Mouse (Mus musculus) bone marrow macrophage, adult 2 months (primary cell): ENCODE data around the gene Iqcf5. TPM values are rescaled to one million over a fixed set of nuclear protein-coding genes. Genes with fewer than 3 reads are reported as not detected.
"Not testable (repeated sequence)": the region's sequence is repeated elsewhere in the genome, so short reads cannot be mapped to it uniquely, and the experiment has no call there.

Experiments
- H3K27ac ChIP-seq: 2 replicates; pipeline ENCODE4 v1.5.1; 2012; ENCODE audit warnings: low read depth, low read length; ENCODE audit not compliant: insufficient read depth
- H3K4me1 ChIP-seq: 2 replicates; pipeline ENCODE4 v1.6.1; 2012; ENCODE audit warnings: low read length; ENCODE audit not compliant: control insufficient read depth, insufficient read depth
- H3K4me3 ChIP-seq: 2 replicates; pipeline ENCODE4 v1.5.1; 2012; ENCODE audit warnings: mild to moderate bottlenecking, low read length, moderate library complexity; ENCODE audit not compliant: insufficient read depth
- CTCF ChIP-seq: IDR thresholded peaks from 2 replicates; pipeline ENCODE4 v1.5.1; 2012; ENCODE audit warnings: low read depth, mild to moderate bottlenecking, low read length, moderate library complexity
- POLR2A ChIP-seq: IDR thresholded peaks from 2 replicates; pipeline ENCODE4 v1.6.1; 2012; ENCODE audit warnings: mild to moderate bottlenecking, low read depth, low read length, borderline replicate concordance
- polyA plus RNA-seq: library from polyadenylated mRNA; stranded (reverse); fragments of >200 nt; gene quantifications from 2 replicates; pipeline ENCODE4 v1.2.4, GENCODE M21; 2012; ENCODE audit not compliant: missing spikeins, insufficient read depth, insufficient read length

Iqcf5 gene
- polyA plus RNA-seq, 1 experiment, result not detected

DNA sequence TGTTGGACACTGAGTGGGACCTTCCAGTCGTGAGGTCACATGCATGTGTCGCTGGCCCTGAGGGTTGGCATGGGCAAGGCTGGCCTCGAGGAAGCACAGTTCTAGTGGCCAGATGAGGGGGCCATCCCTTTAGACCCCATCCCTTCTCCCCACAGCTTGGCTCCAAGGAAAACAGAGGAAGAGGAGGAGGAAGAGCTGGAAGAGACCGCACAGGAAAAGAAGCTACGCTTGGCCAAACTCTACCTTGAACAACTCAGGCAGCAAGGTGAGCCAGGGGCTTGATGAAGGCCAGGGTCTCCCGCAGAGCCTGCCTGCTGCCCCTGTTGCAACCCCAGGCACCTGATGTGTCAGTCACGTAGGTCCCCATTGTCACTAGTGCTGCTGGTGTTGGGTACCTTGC lies 33.8 kb upstream of the Iqcf5 start:
- Histone ChIP-seq H3K27ac (no peak overlapping the region), H3K4me1 (0 out of 2 replicates have a peak, but pooled peaks cover 2% of the 10 kb centered on the region), H3K4me3 (no peak overlapping the region)
- TF ChIP-seq CTCF (no peak), POLR2A (no peak)

DNA sequence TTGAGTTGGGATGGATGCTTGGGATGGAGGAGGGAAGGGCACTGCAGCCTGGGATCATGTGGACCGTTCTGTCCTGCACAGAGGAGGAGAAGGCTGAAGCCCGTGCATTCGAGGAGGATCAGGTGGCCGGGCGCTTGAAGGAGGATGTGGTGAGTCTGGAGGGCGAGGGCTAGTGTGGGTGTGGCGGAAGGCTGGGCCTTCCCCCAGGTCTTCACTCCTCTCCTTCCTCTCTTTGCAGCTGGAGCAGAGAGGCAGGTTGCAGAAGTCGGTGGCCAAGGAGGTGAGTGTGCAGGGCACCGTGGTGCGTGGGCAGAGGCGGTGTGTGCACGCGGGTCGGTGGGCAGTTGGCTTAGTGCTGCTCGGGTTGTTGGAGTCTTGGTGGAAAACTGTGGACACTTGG lies 33.3 kb upstream of the Iqcf5 start:
- Histone ChIP-seq H3K27ac (no peak overlapping the region), H3K4me1 (0 out of 2 replicates have a peak, but pooled peaks cover 2% of the 10 kb centered on the region), H3K4me3 (no peak overlapping the region)
- TF ChIP-seq POLR2A (no peak), CTCF (no peak)

DNA sequence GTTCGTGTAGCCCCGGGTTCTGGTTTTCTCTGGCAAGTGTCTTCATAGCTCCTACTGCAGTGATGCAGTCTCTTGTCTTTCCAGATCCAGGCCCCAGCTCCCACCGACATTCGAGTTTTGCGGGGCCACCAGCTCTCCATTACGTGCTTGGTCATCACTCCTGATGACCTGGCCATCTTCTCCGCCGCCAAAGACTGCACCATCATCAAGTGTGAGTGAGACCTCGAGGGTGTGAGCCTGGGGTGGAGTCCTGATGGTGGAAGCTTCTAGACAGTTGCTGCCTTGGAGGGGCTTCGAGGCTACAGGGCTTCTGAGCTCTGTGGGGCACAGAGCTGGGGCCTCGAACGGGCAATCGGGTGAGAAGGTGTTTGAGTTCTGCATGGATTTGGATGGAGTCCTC lies 32.7 kb upstream of the Iqcf5 start:
- TF ChIP-seq CTCF, result no peak
- Histone ChIP-seq H3K4me1 (0 out of 2 replicates have a peak, but pooled peaks cover 2% of the 10 kb centered on the region), H3K27ac (no peak overlapping the region), H3K4me3 (no peak overlapping the region)

DNA sequence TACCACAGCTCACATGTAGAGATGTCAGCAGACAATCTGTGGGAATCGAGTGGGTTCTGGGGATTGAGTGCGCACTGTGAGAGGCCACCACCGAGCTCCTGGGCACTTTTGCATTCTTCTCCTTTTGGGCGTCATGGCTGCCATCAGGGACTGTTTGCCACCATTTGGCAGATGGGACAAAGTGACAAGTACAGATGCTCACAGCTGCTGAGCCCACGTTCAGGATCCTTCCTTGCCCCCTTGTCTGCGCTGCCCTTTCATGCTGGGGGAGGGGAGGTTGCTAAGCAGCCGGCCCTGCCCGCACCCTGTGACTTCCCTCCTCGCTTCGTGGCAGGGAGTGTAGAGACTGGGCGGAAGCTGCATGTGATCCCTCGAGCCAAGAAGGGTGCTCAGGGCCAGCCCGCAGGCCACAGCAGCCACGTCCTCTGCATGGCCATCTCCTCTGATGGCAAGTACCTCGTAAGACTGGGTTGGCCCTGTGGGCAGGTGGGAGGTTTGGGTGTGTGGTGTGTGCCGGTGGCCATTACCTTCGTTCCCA lies 31.7 kb upstream of the Iqcf5 start:
- TF ChIP-seq POLR2A (no peak), CTCF (no peak)
- Histone ChIP-seq H3K4me1 (0 out of 2 replicates have a peak, but pooled peaks cover 2% of the 10 kb centered on the region), H3K27ac (no peak overlapping the region), H3K4me3 (no peak overlapping the region)

DNA sequence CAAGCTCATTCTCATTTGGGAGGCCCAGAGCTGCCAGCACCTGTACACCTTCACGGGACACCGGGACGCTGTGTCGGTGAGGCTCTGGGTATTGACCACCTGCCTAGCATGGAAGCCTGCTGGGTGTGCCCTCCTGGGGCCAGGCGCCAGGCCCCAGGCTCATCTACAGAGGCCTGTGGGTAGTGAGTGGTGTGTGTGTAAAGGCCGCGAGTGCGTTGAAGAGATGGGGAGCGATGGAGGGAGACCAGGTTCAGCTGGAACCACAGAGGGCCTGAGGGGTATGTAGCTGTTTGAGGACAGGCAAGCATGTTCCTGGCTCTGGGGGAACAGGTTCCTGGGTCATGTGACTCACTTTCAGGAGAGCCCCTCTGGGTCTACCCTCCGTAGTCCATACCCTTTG lies 31.2 kb upstream of the Iqcf5 start:
- Histone ChIP-seq H3K4me1 (0 out of 2 replicates have a peak, but pooled peaks cover 2% of the 10 kb centered on the region), H3K4me3 (no peak overlapping the region), H3K27ac (no peak overlapping the region)
- TF ChIP-seq POLR2A (no peak), CTCF (no peak)

DNA sequence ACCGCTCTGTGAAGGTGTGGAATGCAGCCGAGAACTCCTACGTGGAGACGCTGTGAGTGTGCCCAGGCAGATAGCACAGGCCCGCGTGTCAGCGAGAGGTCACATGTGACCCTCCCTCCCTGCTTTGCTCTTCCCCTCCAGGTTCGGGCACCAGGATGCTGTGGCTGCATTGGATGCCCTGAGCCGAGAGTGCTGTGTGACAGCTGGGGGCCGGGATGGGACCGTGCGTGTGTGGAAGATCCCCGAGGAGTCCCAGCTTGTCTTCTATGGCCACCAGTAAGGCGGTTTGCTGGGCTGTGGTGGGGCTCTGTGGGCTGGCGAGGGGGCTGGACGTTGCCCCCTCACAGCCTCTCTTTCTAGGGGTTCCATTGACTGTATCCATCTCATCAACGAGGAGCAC lies 30.8 kb upstream of the Iqcf5 start:
- no peak for TF ChIP-seq CTCF
- no peak for TF ChIP-seq POLR2A
- Histone ChIP-seq H3K4me1 (no peaks in the 10 kb centered on the region), H3K27ac (no peak overlapping the region), H3K4me3 (no peak overlapping the region)

DNA sequence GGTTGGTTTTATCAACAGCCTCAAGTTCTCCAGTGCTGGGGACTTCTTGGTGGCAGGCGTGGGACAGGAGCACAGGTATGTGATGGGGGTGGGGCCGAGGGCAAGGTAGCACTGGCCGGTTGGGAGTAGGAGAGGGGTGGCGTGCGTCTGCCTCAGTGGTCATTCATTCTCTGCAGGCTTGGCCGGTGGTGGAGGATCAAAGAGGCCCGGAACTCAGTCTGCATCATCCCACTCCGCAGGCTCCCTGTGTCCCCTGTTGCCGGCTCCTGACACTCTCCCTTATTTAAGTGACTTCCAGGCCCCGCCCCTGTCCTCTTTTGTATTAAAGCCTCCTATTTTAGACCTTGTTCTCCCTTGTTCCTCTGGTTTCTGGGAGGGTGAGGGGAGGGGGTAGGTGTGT lies 29.3 kb upstream of the Iqcf5 start:
- no peak for TF ChIP-seq CTCF
- H3K4me3 ChIP-seq, result no peak overlapping the region
- H3K4me1 ChIP-seq, result no peaks in the 10 kb centered on the region
- H3K27ac ChIP-seq, result no peak overlapping the region

DNA sequence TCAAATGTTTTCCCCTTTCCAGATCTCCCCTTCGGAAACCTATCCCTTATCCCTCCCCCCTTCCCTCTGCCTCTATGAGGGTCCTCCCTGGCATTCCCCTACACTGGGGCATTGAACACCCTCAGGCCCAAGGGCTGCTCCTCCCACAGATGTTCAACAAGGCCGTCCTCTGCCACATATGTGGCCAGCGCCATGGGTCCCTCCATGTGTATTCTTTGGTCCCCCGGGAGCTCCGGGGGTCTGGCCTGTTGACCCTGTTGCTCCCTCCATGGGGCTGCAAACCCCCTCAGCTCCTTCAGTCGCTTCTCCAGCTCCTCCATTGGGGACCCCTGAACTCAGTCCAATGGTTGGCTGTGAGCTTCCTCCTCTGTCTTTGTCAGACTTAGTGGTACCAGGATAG lies 26.8 kb upstream of the Iqcf5 start:
- not testable (repeated sequence) for H3K27ac ChIP-seq, H3K4me3 ChIP-seq, H3K4me1 ChIP-seq

DNA sequence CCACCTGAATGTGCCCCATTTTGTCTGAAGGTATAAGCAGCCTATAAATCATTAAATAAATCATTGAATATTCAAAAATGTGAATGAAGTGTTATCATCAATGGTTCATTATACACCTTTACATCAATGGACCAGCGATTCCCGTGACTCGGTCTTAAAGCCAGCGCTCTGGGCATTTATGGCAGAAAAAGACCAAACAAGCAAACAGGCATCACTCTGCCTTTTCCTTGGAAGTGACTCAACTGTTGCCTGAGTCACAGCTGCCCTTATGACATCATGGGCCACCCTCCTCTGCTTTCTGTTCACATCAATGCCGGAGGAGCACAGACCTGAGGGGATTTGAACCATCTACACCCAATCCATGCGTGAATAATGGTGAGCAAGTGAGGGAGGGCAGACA lies 14.7 kb upstream of the Iqcf5 start, which contains the start of gene Iqcf1:
Iqcf1 (plus strand) TSS at position 301 of the 400 bp plus-strand sequence.
- H3K27ac ChIP-seq, result no peak within 1 kb of the TSS
- H3K4me1 ChIP-seq, result no peaks in the 10 kb centered on the region
- H3K4me3 ChIP-seq, result no peak within 1 kb of the TSS
- TF ChIP-seq POLR2A (no peak), CTCF (no peak)

DNA sequence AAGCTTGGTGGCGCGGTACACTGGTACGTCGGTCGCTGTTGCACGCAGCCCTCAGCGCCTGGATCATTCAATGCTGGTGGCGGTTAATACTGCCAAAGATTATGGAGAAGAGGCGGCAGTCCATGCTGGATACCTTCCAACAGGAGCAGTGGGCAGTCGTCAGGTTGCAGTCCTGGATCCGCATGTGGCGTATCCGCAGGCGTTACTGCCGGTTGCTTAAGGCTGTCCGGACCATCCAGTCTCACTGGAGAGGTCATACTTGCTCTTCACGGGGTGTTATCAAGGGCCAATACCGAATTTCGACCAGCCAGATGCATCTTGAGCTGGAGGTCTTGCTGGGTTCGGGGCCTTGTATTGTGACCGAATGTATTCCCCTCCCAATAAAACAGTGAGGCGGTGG lies 12.5 kb upstream of the Iqcf5 start:
- Histone ChIP-seq H3K4me3 (no peak overlapping the region), H3K4me1 (no peaks in the 10 kb centered on the region), H3K27ac (no peak overlapping the region)
- TF ChIP-seq CTCF (no peak), POLR2A (no peak)

DNA sequence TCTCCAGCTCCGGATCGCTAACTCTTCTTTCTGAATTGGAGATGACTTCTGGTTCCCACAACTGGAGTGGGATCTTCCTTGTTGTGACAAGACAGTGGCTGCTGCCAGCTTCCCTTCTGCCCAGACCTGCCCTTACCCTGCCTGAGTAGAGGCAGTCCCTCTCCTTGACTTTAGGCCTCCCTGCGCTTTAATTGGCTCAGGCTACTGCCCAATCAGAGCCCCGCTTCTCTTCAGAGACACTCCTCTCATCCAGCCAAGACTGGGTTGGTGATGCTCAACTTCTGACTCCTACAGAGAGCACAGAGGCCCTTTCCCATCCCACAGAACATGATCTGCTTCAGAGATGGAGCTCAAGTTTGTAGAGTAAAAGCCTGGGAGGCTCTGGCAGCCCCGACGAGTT lies 10.1 kb upstream of the Iqcf5 start:
- Histone ChIP-seq H3K4me1 (no peaks in the 10 kb centered on the region), H3K27ac (no peak overlapping the region), H3K4me3 (no peak overlapping the region)
- TF ChIP-seq CTCF, result no peak
- TF ChIP-seq POLR2A, result no peak
